Comparison of ENCODE assay signal across 24 mouse cellular contexts in the genomic region with DNA sequence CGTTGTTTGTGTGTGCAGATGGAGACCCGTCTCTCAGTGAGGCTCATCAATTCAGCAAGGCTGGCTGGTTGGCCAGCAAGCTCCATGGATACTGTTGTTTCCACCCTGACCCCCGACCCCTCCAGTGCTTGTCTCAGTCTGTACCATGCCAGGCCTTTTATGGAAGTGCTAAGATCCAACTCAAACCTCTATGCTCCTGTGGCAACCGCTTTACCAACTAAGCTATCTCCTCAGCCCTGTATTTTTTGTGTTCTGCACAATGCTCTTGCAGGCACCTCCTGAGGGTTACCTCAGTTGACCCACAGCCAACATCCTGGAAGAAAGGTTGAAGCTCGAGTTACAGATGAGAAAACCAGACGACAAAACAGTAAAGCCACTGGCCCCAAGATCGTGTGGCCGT.
DNase-seq lines count a peak whose midpoint lies in the region; ATAC-seq and TF ChIP-seq lines count a peak whose summit lies in the region.
"Had no signal": no experiment of that assay in that cellular context is flagged by ENCODE, and none has a peak within 500 bp of the region (broad histone marks: within the 10 kb centered on the region; RNA-seq: fewer than 3 reads in every experiment).

No protein-coding gene starts in this region.

- no peaks in the 10 kb centered on the region for H3K9me3 ChIP-seq in hindbrain, embryonic 10.5 days
- no peaks in the 10 kb centered on the region for H3K9me3 ChIP-seq in hindbrain, postnatal 0 days (ENCODE audit: low read length)
- H3K9me3 ChIP-seq in midbrain, embryonic 16.5 days (replicated peaks; ENCODE audit: control insufficient read depth, low read length, poor library complexity, severe bottlenecking) = no peaks in the 10 kb centered on the region
- H3K9me3 ChIP-seq in midbrain, postnatal 0 days (ENCODE audit: low read length) = no peaks in the 10 kb centered on the region
- H3K9me3 ChIP-seq in hindbrain, embryonic 11.5 days (ENCODE audit: control insufficient read depth, low read length) = no peaks in the 10 kb centered on the region
- H3K9me3 ChIP-seq in limb, embryonic 10.5 days (replicated peaks) = no peaks in the 10 kb centered on the region
- H3K9me3 ChIP-seq: embryonic facial prominence, embryonic 13.5 days; liver, embryonic 13.5 days had no signal

- no peak for ATAC-seq in hindbrain, postnatal 0 days
- 0 out of 2 replicates have a peak, but pooled peaks have one; percentile 34 for ATAC-seq in midbrain, embryonic 16.5 days
- ATAC-seq in midbrain, postnatal 0 days (ENCODE audit: low FRiP score) = no peak
- ATAC-seq in hindbrain, embryonic 11.5 days (ENCODE audit: low FRiP score) = 0 out of 2 replicates have a peak, but pooled peaks have one; percentile 35
- ATAC-seq: CD4-positive, CD25-positive, alpha-beta regulatory T cell, adult 4 months; forebrain, embryonic 16.5 days; inflammation-experienced regulatory T-cells, adult 6 months had no signal

- 0 out of 2 replicates have a peak overlapping the region, but pooled peaks have one; percentile 3 for H3K4me3 ChIP-seq in hindbrain, embryonic 10.5 days
- H3K4me3 ChIP-seq in hindbrain, postnatal 0 days (ENCODE audit: low read length) = no peak overlapping the region
- no peak overlapping the region for H3K4me3 ChIP-seq in midbrain, embryonic 16.5 days (ENCODE audit: low read depth, low read length)
- no peak overlapping the region for H3K4me3 ChIP-seq in midbrain, postnatal 0 days (ENCODE audit: low read depth, low read length)
- H3K4me3 ChIP-seq in hindbrain, embryonic 11.5 days (ENCODE audit: low read depth, low read length) = no peak overlapping the region
- H3K4me3 ChIP-seq in limb, embryonic 10.5 days = no peak overlapping the region
- H3K4me3 ChIP-seq: embryonic facial prominence, embryonic 13.5 days; erythroblast, embryonic 14.5 days; heart, adult 2 months; liver, embryonic 13.5 days had no signal

- no peak overlapping the region for H3K9ac ChIP-seq in hindbrain, postnatal 0 days (replicated peaks; ENCODE audit: low read length)
- H3K9ac ChIP-seq in midbrain, embryonic 16.5 days (ENCODE audit: low read depth, low read length) = no peak overlapping the region
- H3K9ac ChIP-seq in midbrain, postnatal 0 days (replicated peaks; ENCODE audit: low read length, poor library complexity, severe bottlenecking) = no peak overlapping the region
- H3K9ac ChIP-seq in hindbrain, embryonic 11.5 days (ENCODE audit: low read depth, low read length) = no peak overlapping the region
- H3K9ac ChIP-seq: embryonic facial prominence, embryonic 13.5 days; liver, embryonic 13.5 days; lung, embryonic 14.5 days had no signal

- H3K4me2 ChIP-seq in hindbrain, postnatal 0 days (ENCODE audit: low read depth, low read length) = no peak overlapping the region
- H3K4me2 ChIP-seq in midbrain, embryonic 16.5 days (ENCODE audit: low read length) = no peak overlapping the region
- H3K4me2 ChIP-seq in midbrain, postnatal 0 days (ENCODE audit: low read depth, low read length, poor library complexity, severe bottlenecking) = no peak overlapping the region
- no peak overlapping the region for H3K4me2 ChIP-seq in hindbrain, embryonic 11.5 days (replicated peaks; ENCODE audit: low read depth, low read length)
- H3K4me2 ChIP-seq: embryonic facial prominence, embryonic 13.5 days; liver, embryonic 13.5 days; lung, embryonic 14.5 days had no signal

- peaks cover 25% of the 10 kb centered on the region for H3K4me1 ChIP-seq in hindbrain, embryonic 10.5 days (replicated peaks)
- peaks cover 7% of the 10 kb centered on the region; the same call in 1 of the 2 replicates for H3K4me1 ChIP-seq in hindbrain, postnatal 0 days (ENCODE audit: insufficient read depth, low read length)
- H3K4me1 ChIP-seq in midbrain, embryonic 16.5 days (ENCODE audit: control insufficient read depth, insufficient read depth, low read length) = peaks cover 8% of the 10 kb centered on the region
- no peaks in the 10 kb centered on the region for H3K4me1 ChIP-seq in midbrain, postnatal 0 days (ENCODE audit: insufficient read depth, low read length)
- H3K4me1 ChIP-seq in hindbrain, embryonic 11.5 days (replicated peaks; ENCODE audit: control insufficient read depth, insufficient read depth, low read length) = peaks cover 3% of the 10 kb centered on the region; the same call in 1 of the 2 replicates
- peaks cover 18% of the 10 kb centered on the region for H3K4me1 ChIP-seq in limb, embryonic 10.5 days
- H3K4me1 ChIP-seq: liver, embryonic 13.5 days had no signal

- TF ChIP-seq CTCF in hindbrain, postnatal 0 days (IDR thresholded peaks at IDR 0.05; ENCODE audit: low read depth) = no peak
- TF ChIP-seq CTCF in midbrain, postnatal 0 days (IDR thresholded peaks at IDR 0.05) = no peak

- no peaks in the 10 kb centered on the region for H3K36me3 ChIP-seq in hindbrain, embryonic 10.5 days
- no peaks in the 10 kb centered on the region for H3K36me3 ChIP-seq in hindbrain, postnatal 0 days (ENCODE audit: insufficient read depth, low read length)
- H3K36me3 ChIP-seq in midbrain, embryonic 16.5 days (ENCODE audit: control insufficient read depth, insufficient read depth, low read length) = no peaks in the 10 kb centered on the region
- no peaks in the 10 kb centered on the region for H3K36me3 ChIP-seq in midbrain, postnatal 0 days (ENCODE audit: insufficient read depth, low read length)
- H3K36me3 ChIP-seq in hindbrain, embryonic 11.5 days (ENCODE audit: control insufficient read depth, insufficient read depth, low read length) = no peaks in the 10 kb centered on the region
- no peaks in the 10 kb centered on the region for H3K36me3 ChIP-seq in limb, embryonic 10.5 days
- H3K36me3 ChIP-seq: embryonic facial prominence, embryonic 13.5 days; liver, embryonic 13.5 days had no signal

- WGBS in hindbrain, embryonic 10.5 days = 34% methylated on average over 8 of the region's 8 CpGs
- 32% methylated on average over 8 of the region's 8 CpGs for WGBS in hindbrain, postnatal 0 days
- 41% methylated on average over 8 of the region's 8 CpGs for WGBS in midbrain, embryonic 16.5 days
- 50% methylated on average over 8 of the region's 8 CpGs for WGBS in midbrain, postnatal 0 days
- WGBS in hindbrain, embryonic 11.5 days = 31% methylated on average over 8 of the region's 8 CpGs
- 70% methylated on average over 8 of the region's 8 CpGs for WGBS in limb, embryonic 10.5 days

- DNase-seq in hindbrain, embryonic 10.5 days (ENCODE audit: low spot score) = peak; percentile 63
- no peak for DNase-seq in hindbrain, postnatal 0 days (ENCODE audit: low spot score)
- DNase-seq in midbrain, postnatal 0 days (ENCODE audit: low spot score) = no peak
- DNase-seq in hindbrain, embryonic 11.5 days (ENCODE audit: low spot score) = peak; percentile 29
- peak; percentile 19 for DNase-seq in mesoderm, embryonic 11.5 days (ENCODE audit: low read depth, low spot score)
- DNase-seq in layer of hippocampus, postnatal 14 days (ENCODE audit: low spot score in 2 of 2) = no peak
- DNase-seq in limb, embryonic 10.5 days (ENCODE audit: low spot score) = no peak
- DNase-seq: adrenal gland, postnatal 36 days; cerebellum, adult 11 months; cerebellum, adult 9-11 months; gastrocnemius, postnatal 25 days; heart, adult 2 months; kidney, adult 8-10 months; kidney, postnatal 25 days; liver, embryonic 13.5 days; lung, embryonic 14.5 days; right cerebral cortex, postnatal 14 days; spleen, adult 18-20 months had no signal

- peak overlapping the region; percentile 76 for H3K27ac ChIP-seq in hindbrain, embryonic 10.5 days
- no peak overlapping the region for H3K27ac ChIP-seq in hindbrain, postnatal 0 days
- H3K27ac ChIP-seq in midbrain, embryonic 16.5 days (ENCODE audit: low read length) = no peak overlapping the region
- no peak overlapping the region for H3K27ac ChIP-seq in midbrain, postnatal 0 days (ENCODE audit: low read depth, low read length)
- H3K27ac ChIP-seq in hindbrain, embryonic 11.5 days (ENCODE audit: low read depth, low read length) = peak overlapping the region; percentile 39; the same call in 1 of the 2 replicates
- no peak overlapping the region; the same call in 1 of the 2 replicates for H3K27ac ChIP-seq in limb, embryonic 10.5 days
- H3K27ac ChIP-seq: embryonic facial prominence, embryonic 13.5 days; heart, adult 2 months; liver, embryonic 13.5 days had no signal

- no peaks in the 10 kb centered on the region for H3K27me3 ChIP-seq in hindbrain, embryonic 10.5 days (ENCODE audit: insufficient read depth, poor library complexity, severe bottlenecking)
- no peaks in the 10 kb centered on the region for H3K27me3 ChIP-seq in hindbrain, postnatal 0 days (ENCODE audit: insufficient read depth, low read length)
- no peaks in the 10 kb centered on the region for H3K27me3 ChIP-seq in midbrain, embryonic 16.5 days (ENCODE audit: control insufficient read depth, insufficient read depth, low read depth, low read length)
- no peaks in the 10 kb centered on the region for H3K27me3 ChIP-seq in midbrain, postnatal 0 days (ENCODE audit: insufficient read depth, low read length)
- no peaks in the 10 kb centered on the region for H3K27me3 ChIP-seq in hindbrain, embryonic 11.5 days (ENCODE audit: control insufficient read depth, insufficient read depth, low read length)
- H3K27me3 ChIP-seq in limb, embryonic 10.5 days (ENCODE audit: low read depth, poor library complexity, severe bottlenecking) = no peaks in the 10 kb centered on the region
- H3K27me3 ChIP-seq: embryonic facial prominence, embryonic 13.5 days; liver, embryonic 13.5 days had no signal

Comparison
In these comparisons a context has a peak if more than half of its experiments do, and no peak if none do; other contexts are left out.
1. DNase-seq: peak in hindbrain, embryonic 10.5 days (single experiment), hindbrain, embryonic 11.5 days (single experiment) and mesoderm, embryonic 11.5 days (single experiment); none in hindbrain, postnatal 0 days (single experiment), midbrain, postnatal 0 days (single experiment), layer of hippocampus, postnatal 14 days (0 of 2) and limb, embryonic 10.5 days (single experiment).
2. H3K27ac ChIP-seq: peak in hindbrain, embryonic 10.5 days (single experiment) and hindbrain, embryonic 11.5 days (single experiment); none in hindbrain, postnatal 0 days (single experiment), midbrain, embryonic 16.5 days (single experiment), midbrain, postnatal 0 days (single experiment) and limb, embryonic 10.5 days (single experiment).
3. ATAC-seq: peak in midbrain, embryonic 16.5 days (single experiment) and hindbrain, embryonic 11.5 days (single experiment); none in hindbrain, postnatal 0 days (single experiment) and midbrain, postnatal 0 days (single experiment).